Mouse (Mus musculus): ENCODE data around the gene Gm4969. TPM values are rescaled to one million over a fixed set of nuclear protein-coding genes. Genes with fewer than 3 reads are reported as not detected.

Gene Gm4969
- polyA plus RNA-seq, 1 experiment from 2014 or later: 4.5 TPM

- Histone ChIP-seq H3K4me1 (ENCODE audit: control insufficient read depth, insufficient read depth, low read length) (peaks cover 15% of the 10 kb centered on the region), H3K9ac (ENCODE audit: low read depth, low read length) (peak overlapping the region; percentile 61), H3K27ac (ENCODE audit: low read depth, low read length) (no peak overlapping the region), H3K27me3 (ENCODE audit: control insufficient read depth, insufficient read depth, low read length) (no peaks in the 10 kb centered on the region), H3K4me2 (replicated peaks; ENCODE audit: low read depth, low read length) (peak overlapping the region; percentile 87), H3K4me3 (ENCODE audit: low read length) (peak overlapping the region; percentile 69), H3K36me3 (ENCODE audit: control insufficient read depth, insufficient read depth, low read length) (peaks cover 18% of the 10 kb centered on the region; the same call in 1 of the 2 replicates), H3K9me3 (ENCODE audit: control insufficient read depth, low read length) (no peaks in the 10 kb centered on the region)
- no peak for ATAC-seq (ENCODE audit: low FRiP score, low TSS enrichment)
- 8% methylated on average over 20 of the region's 20 CpGs for WGBS
Measured at GRCm38 (mm10) chr7:19148180-19148874, 30.2 kb upstream of the Gm4969 start.

GRCm38 (mm10) chr7:19147497-19148045 is 29.4 kb upstream of the Gm4969 start:
- no peak for ATAC-seq (ENCODE audit: low FRiP score, low TSS enrichment)
- Histone ChIP-seq H3K4me2 (replicated peaks; ENCODE audit: low read depth, low read length) (peak overlapping the region; percentile 87), H3K9ac (ENCODE audit: low read depth, low read length) (no peak overlapping the region), H3K27ac (ENCODE audit: low read depth, low read length) (no peak overlapping the region), H3K36me3 (ENCODE audit: control insufficient read depth, insufficient read depth, low read length) (peaks cover 13% of the 10 kb centered on the region; the same call in 1 of the 2 replicates), H3K9me3 (ENCODE audit: control insufficient read depth, low read length) (no peaks in the 10 kb centered on the region), H3K27me3 (ENCODE audit: control insufficient read depth, insufficient read depth, low read length) (no peaks in the 10 kb centered on the region), H3K4me3 (ENCODE audit: low read length) (no peak overlapping the region), H3K4me1 (ENCODE audit: control insufficient read depth, insufficient read depth, low read length) (peaks cover 15% of the 10 kb centered on the region)
- 42% methylated on average over 6 of the region's 6 CpGs for WGBS

- no peak for ATAC-seq (ENCODE audit: low FRiP score, low TSS enrichment)
- Histone ChIP-seq H3K27me3 (ENCODE audit: control insufficient read depth, insufficient read depth, low read length) (no peaks in the 10 kb centered on the region), H3K27ac (ENCODE audit: low read depth, low read length) (no peak overlapping the region), H3K4me1 (ENCODE audit: control insufficient read depth, insufficient read depth, low read length) (peaks cover 15% of the 10 kb centered on the region), H3K36me3 (ENCODE audit: control insufficient read depth, insufficient read depth, low read length) (peaks cover 6% of the 10 kb centered on the region; the same call in 1 of the 2 replicates), H3K4me3 (ENCODE audit: low read length) (no peak overlapping the region), H3K4me2 (replicated peaks; ENCODE audit: low read depth, low read length) (no peak overlapping the region), H3K9me3 (ENCODE audit: control insufficient read depth, low read length) (no peaks in the 10 kb centered on the region), H3K9ac (ENCODE audit: low read depth, low read length) (no peak overlapping the region)
- WGBS: 86% methylated on average over 10 of the region's 10 CpGs
Measured at GRCm38 (mm10) chr7:19146793-19147192, 28.6 kb upstream of the Gm4969 start.

- no peak for ATAC-seq (ENCODE audit: low FRiP score, low TSS enrichment)
- Histone ChIP-seq H3K4me2 (replicated peaks; ENCODE audit: low read depth, low read length) (no peak overlapping the region), H3K4me1 (ENCODE audit: control insufficient read depth, insufficient read depth, low read length) (no peaks in the 10 kb centered on the region), H3K9me3 (ENCODE audit: control insufficient read depth, low read length) (no peaks in the 10 kb centered on the region), H3K4me3 (ENCODE audit: low read length) (no peak overlapping the region), H3K27ac (ENCODE audit: low read depth, low read length) (no peak overlapping the region), H3K36me3 (ENCODE audit: control insufficient read depth, insufficient read depth, low read length) (peaks cover 60% of the 10 kb centered on the region), H3K27me3 (ENCODE audit: control insufficient read depth, insufficient read depth, low read length) (no peaks in the 10 kb centered on the region), H3K9ac (ENCODE audit: low read depth, low read length) (no peak overlapping the region)
- WGBS: 51% methylated on average over 5 of the region's 5 CpGs
Measured at GRCm38 (mm10) chr7:19137380-19137779, 19.2 kb upstream of the Gm4969 start.

- ATAC-seq (ENCODE audit: low FRiP score, low TSS enrichment): 0 out of 2 replicates have a peak, but pooled peaks have one; percentile 24
- no peak overlapping the region for H3K4me2 ChIP-seq (replicated peaks; ENCODE audit: low read depth, low read length)
- H3K9ac ChIP-seq (ENCODE audit: low read depth, low read length): no peak overlapping the region
- H3K4me3 ChIP-seq (ENCODE audit: low read length): no peak overlapping the region
- no peaks in the 10 kb centered on the region for H3K9me3 ChIP-seq (ENCODE audit: control insufficient read depth, low read length)
- no peaks in the 10 kb centered on the region for H3K4me1 ChIP-seq (ENCODE audit: control insufficient read depth, insufficient read depth, low read length)
- WGBS: 92% methylated on average over 38 of the region's 38 CpGs
- no peaks in the 10 kb centered on the region for H3K27me3 ChIP-seq (ENCODE audit: control insufficient read depth, insufficient read depth, low read length)
- peaks cover 60% of the 10 kb centered on the region for H3K36me3 ChIP-seq (ENCODE audit: control insufficient read depth, insufficient read depth, low read length)
- no peak overlapping the region for H3K27ac ChIP-seq (ENCODE audit: low read depth, low read length)
Measured at GRCm38 (mm10) chr7:19136673-19137334, 18.6 kb upstream of the Gm4969 start.

GRCm38 (mm10) chr7:19136168-19136567 is 18.0 kb upstream of the Gm4969 start:
- H3K4me3 ChIP-seq (ENCODE audit: low read length): no peak overlapping the region
- H3K4me2 ChIP-seq (replicated peaks; ENCODE audit: low read depth, low read length): no peak overlapping the region
- no peaks in the 10 kb centered on the region for H3K9me3 ChIP-seq (ENCODE audit: control insufficient read depth, low read length)
- H3K27me3 ChIP-seq (ENCODE audit: control insufficient read depth, insufficient read depth, low read length): no peaks in the 10 kb centered on the region
- no peak overlapping the region for H3K27ac ChIP-seq (ENCODE audit: low read depth, low read length)
- H3K4me1 ChIP-seq (ENCODE audit: control insufficient read depth, insufficient read depth, low read length): no peaks in the 10 kb centered on the region
- H3K36me3 ChIP-seq (ENCODE audit: control insufficient read depth, insufficient read depth, low read length): peaks cover 58% of the 10 kb centered on the region
- H3K9ac ChIP-seq (ENCODE audit: low read depth, low read length): no peak overlapping the region
- ATAC-seq (ENCODE audit: low FRiP score, low TSS enrichment): no peak
- 98% methylated on average over 13 of the region's 13 CpGs for WGBS

GRCm38 (mm10) chr7:19131324-19131848 is 13.2 kb upstream of the Gm4969 start:
- WGBS: under 1% methylated on average over 38 of the region's 39 CpGs
- peak overlapping the region; percentile 57 for H3K4me2 ChIP-seq (replicated peaks; ENCODE audit: low read depth, low read length)
- peak; percentile 99 for ATAC-seq (ENCODE audit: low FRiP score, low TSS enrichment)
- H3K9ac ChIP-seq (ENCODE audit: low read depth, low read length): peak overlapping the region; percentile 42; the same call in 1 of the 2 replicates
- H3K27me3 ChIP-seq (ENCODE audit: control insufficient read depth, insufficient read depth, low read length): no peaks in the 10 kb centered on the region
- H3K4me1 ChIP-seq (ENCODE audit: control insufficient read depth, insufficient read depth, low read length): peaks cover 7% of the 10 kb centered on the region; the same call in 1 of the 2 replicates
- H3K9me3 ChIP-seq (ENCODE audit: control insufficient read depth, low read length): no peaks in the 10 kb centered on the region
- peak overlapping the region; percentile 78 for H3K27ac ChIP-seq (ENCODE audit: low read depth, low read length)
- peak overlapping the region; percentile 44 for H3K4me3 ChIP-seq (ENCODE audit: low read length)
- peaks cover 20% of the 10 kb centered on the region for H3K36me3 ChIP-seq (ENCODE audit: control insufficient read depth, insufficient read depth, low read length)

GRCm38 (mm10) chr7:19130657-19131056 is 12.5 kb upstream of the Gm4969 start:
- ATAC-seq (ENCODE audit: low FRiP score, low TSS enrichment): no peak
- H3K27ac ChIP-seq (ENCODE audit: low read depth, low read length): peak overlapping the region; percentile 78
- H3K36me3 ChIP-seq (ENCODE audit: control insufficient read depth, insufficient read depth, low read length): peaks cover 13% of the 10 kb centered on the region
- H3K4me2 ChIP-seq (replicated peaks; ENCODE audit: low read depth, low read length): peak overlapping the region; percentile 57
- WGBS: 24% methylated on average over 4 of the region's 4 CpGs
- H3K27me3 ChIP-seq (ENCODE audit: control insufficient read depth, insufficient read depth, low read length): no peaks in the 10 kb centered on the region
- H3K4me3 ChIP-seq (ENCODE audit: low read length): peak overlapping the region; percentile 44
- peak overlapping the region; percentile 42; the same call in 1 of the 2 replicates for H3K9ac ChIP-seq (ENCODE audit: low read depth, low read length)
- H3K4me1 ChIP-seq (ENCODE audit: control insufficient read depth, insufficient read depth, low read length): peaks cover 7% of the 10 kb centered on the region; the same call in 1 of the 2 replicates
- H3K9me3 ChIP-seq (ENCODE audit: control insufficient read depth, low read length): no peaks in the 10 kb centered on the region

All from kidney, embryonic 14.5 days (tissue).